ENCODE assay signal across 9 mouse cellular contexts in the genomic region with DNA sequence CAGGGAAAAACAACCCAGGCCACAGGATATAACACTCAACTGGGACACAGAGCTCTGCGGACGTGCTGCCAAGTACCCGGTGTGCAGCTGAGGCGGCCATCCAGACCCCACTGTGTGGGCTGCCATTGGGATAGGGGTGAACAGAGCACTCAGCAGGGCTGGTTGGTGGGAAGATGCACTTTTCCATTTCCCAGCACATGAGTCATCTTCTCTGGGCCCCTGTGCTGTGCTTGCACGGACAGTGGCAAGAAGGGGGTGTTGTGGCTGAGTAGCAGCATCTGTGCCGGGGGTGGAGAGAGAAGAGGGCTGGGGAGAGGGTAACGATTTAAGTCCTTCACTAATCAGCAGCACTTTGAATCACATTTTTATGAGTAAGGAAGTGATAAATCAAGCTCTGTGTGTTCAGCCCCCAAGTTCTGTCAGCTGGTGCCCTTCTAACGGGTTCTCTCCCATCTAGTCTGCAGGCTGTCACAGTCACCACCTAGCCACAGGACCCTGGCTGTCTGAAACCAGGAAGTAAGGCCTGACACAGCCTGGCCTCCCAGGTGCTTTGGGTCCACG.
A peak's percentile ranks its signal among the peaks of the same experiment; 100 is the strongest.
DNase-seq lines count a peak whose midpoint lies in the region; ATAC-seq and TF ChIP-seq lines count a peak whose summit lies in the region.
"Had no signal": no experiment of that assay in that cellular context is flagged by ENCODE, and none has a peak within 500 bp of the region (broad histone marks: within the 10 kb centered on the region; RNA-seq: fewer than 3 reads in every experiment).

No protein-coding gene starts in this region.

- H3K27ac ChIP-seq in layer of hippocampus, adult 2 months = peak overlapping the region; percentile 71
- peak overlapping the region in 1 of 2 experiments; percentile 30; a peak in 2 of 4 replicates for H3K27ac ChIP-seq in heart, embryonic 14.5 days (replicated peaks in 1 of 2; ENCODE audit: control insufficient read depth in 1 of 2, insufficient read depth in 1 of 2, low read depth in 2 of 2, low read length in 2 of 2)
- peak overlapping the region; percentile 7; the same call in 1 of the 2 replicates for H3K27ac ChIP-seq in limb, embryonic 12.5 days
- H3K27ac ChIP-seq: neural tube, embryonic 12.5 days had no signal

- H3K9me3 ChIP-seq in heart, embryonic 14.5 days (ENCODE audit: control insufficient read depth, low read length) = no peaks in the 10 kb centered on the region
- no peaks in the 10 kb centered on the region for H3K9me3 ChIP-seq in limb, embryonic 12.5 days
- H3K9me3 ChIP-seq: neural tube, embryonic 12.5 days had no signal

- WGBS in heart, embryonic 14.5 days = 57% methylated on average over 9 of the region's 9 CpGs
- 32% methylated on average over 9 of the region's 9 CpGs for WGBS in limb, embryonic 12.5 days

- no peak overlapping the region for H3K4me3 ChIP-seq in layer of hippocampus, adult 2 months
- no peak overlapping the region for H3K4me3 ChIP-seq in heart, embryonic 14.5 days (ENCODE audit: control insufficient read depth in 1 of 2, insufficient read depth in 1 of 2, low read depth in 1 of 2, low read length in 2 of 2)
- H3K4me3 ChIP-seq in limb, embryonic 12.5 days (replicated peaks) = no peak overlapping the region
- H3K4me3 ChIP-seq: neural tube, embryonic 12.5 days had no signal

- ATAC-seq in heart, embryonic 14.5 days (ENCODE audit: insufficient number of reproducible peaks, insufficient read depth, low FRiP score, low read depth) = 0 out of 2 replicates have a peak, but pooled peaks have one; percentile 21
- ATAC-seq in limb, embryonic 12.5 days (ENCODE audit: insufficient number of reproducible peaks, insufficient read depth, low FRiP score, low TSS enrichment, low read depth) = no peak
- ATAC-seq: forebrain, embryonic 16.5 days had no signal

- no peaks in the 10 kb centered on the region for H3K27me3 ChIP-seq in heart, embryonic 14.5 days (ENCODE audit: control insufficient read depth, insufficient read depth, low read length)
- H3K27me3 ChIP-seq in limb, embryonic 12.5 days = no peaks in the 10 kb centered on the region
- H3K27me3 ChIP-seq: neural tube, embryonic 12.5 days had no signal

- peaks cover 11 to 20% of the 10 kb centered on the region in 2 experiments for H3K4me1 ChIP-seq in heart, embryonic 14.5 days (ENCODE audit: control insufficient read depth in 2 of 2, insufficient read depth in 2 of 2, low read length in 2 of 2)
- peaks cover 29% of the 10 kb centered on the region for H3K4me1 ChIP-seq in limb, embryonic 12.5 days (replicated peaks)
- H3K4me1 ChIP-seq: neural tube, embryonic 12.5 days had no signal

- peaks cover 24% of the 10 kb centered on the region for H3K36me3 ChIP-seq in heart, embryonic 14.5 days (ENCODE audit: control insufficient read depth, insufficient read depth, low read length)
- H3K36me3 ChIP-seq in limb, embryonic 12.5 days = peaks cover 35% of the 10 kb centered on the region

- no peak overlapping the region for H3K4me2 ChIP-seq in heart, embryonic 14.5 days (ENCODE audit: low read length)
- H3K4me2 ChIP-seq in limb, embryonic 12.5 days = no peak overlapping the region
- H3K4me2 ChIP-seq: neural tube, embryonic 12.5 days had no signal

- TF ChIP-seq CTCF in layer of hippocampus, adult 2 months (conservative IDR thresholded peaks at IDR 0.05) = no peak

- DNase-seq in layer of hippocampus, adult 2 months (ENCODE audit: low spot score in 2 of 2) = peak in 1 of 2 experiments; percentile 14
- DNase-seq in layer of hippocampus, postnatal 10 days (ENCODE audit: low spot score in 2 of 2) = no peak
- DNase-seq in NIH3T3 (ENCODE audit: low read depth) = peak; percentile 68
- DNase-seq in adrenal gland, postnatal 36 days = no peak
- DNase-seq in embryo, embryonic 9.5 days (ENCODE audit: extremely low spot score) = no peak

- no peak overlapping the region for H3K9ac ChIP-seq in heart, embryonic 14.5 days (ENCODE audit: low read length)
- H3K9ac ChIP-seq in limb, embryonic 12.5 days (replicated peaks) = no peak overlapping the region
- H3K9ac ChIP-seq: neural tube, embryonic 12.5 days had no signal
